Mouse (Mus musculus) layer of hippocampus, adult 9-10 months (tissue): Measurements from ENCODE around the gene Nxpe5.

ENCODE experiments used
- DNase-seq: peaks from one replicate; pipeline ENCODE4 v3.0.0; 2022; ENCODE audit warnings: low spot score

Nxpe5 gene

GRCm38 (mm10) chr5:138277994-138278393 is 52.3 kb downstream of the Nxpe5 start:
- DNase-seq: no peak

GRCm38 (mm10) chr5:138279585-138280424 is 54.1 kb downstream of the Nxpe5 start, which contains the start of the genes Gm43720, Gpc2 and Stag3:
Gene Gm43720 (minus strand): TSS chr5:138279958.
Gene Gpc2 (minus strand): TSS chr5:138280005.
Gene Stag3 (plus strand): TSS chr5:138280240.
- no peak for DNase-seq

- DNase-seq: no peak
Measured at GRCm38 (mm10) chr5:138280425-138280768, 54.7 kb downstream of the Nxpe5 start.

- no peak for DNase-seq
Measured at GRCm38 (mm10) chr5:138280829-138281228, 55.1 kb downstream of the Nxpe5 start.

GRCm38 (mm10) chr5:138281798-138282197 is 56.1 kb downstream of the Nxpe5 start:
- no peak for DNase-seq

GRCm38 (mm10) chr5:138283540-138283939 is 57.8 kb downstream of the Nxpe5 start:
- no peak for DNase-seq

- no peak for DNase-seq
Measured at GRCm38 (mm10) chr5:138287861-138288260, 62.2 kb downstream of the Nxpe5 start.

- no peak for DNase-seq
Measured at GRCm38 (mm10) chr5:138291638-138292037, 65.9 kb downstream of the Nxpe5 start.

GRCm38 (mm10) chr5:138294158-138294557 is 68.5 kb downstream of the Nxpe5 start:
- no peak for DNase-seq

- no peak for DNase-seq
Measured at GRCm38 (mm10) chr5:138299613-138300012, 73.9 kb downstream of the Nxpe5 start.
